Mouse (Mus musculus) small intestine, adult 2 months (tissue): Measurements from ENCODE around the gene Shcbp1l.

Source experiments
- CTCF ChIP-seq: fragments of 200-500 bp; IDR thresholded peaks from 2 replicates; pipeline ENCODE4 v1.5.1; 2012; ENCODE audit warnings: low read depth, mild to moderate bottlenecking, control low read depth, inconsistent platforms, low read length, moderate library complexity, mixed read lengths; ENCODE audit not compliant: insufficient replicate concordance, insufficient read length; ENCODE audit errors: extremely low read depth
- POLR2A ChIP-seq: fragments of 200-500 bp; IDR thresholded peaks from 2 replicates; pipeline ENCODE4 v1.6.1; 2012; ENCODE audit warnings: low read depth, mild to moderate bottlenecking, control low read depth, inconsistent platforms, low read length, moderate library complexity

GRCm38 (mm10) chr1:153485201-153485796 lies 60.3 kb downstream of the Shcbp1l start:
- TF ChIP-seq CTCF (no peak), POLR2A (no peak)
